Mouse (Mus musculus) right cerebral cortex, postnatal 4 days (tissue): Measurements from ENCODE around the gene Spats2l.

Experiments used
- DNase-seq: peaks from one replicate; pipeline ENCODE4 v3.0.0-alpha.2; 2022

Spats2l gene

DNA sequence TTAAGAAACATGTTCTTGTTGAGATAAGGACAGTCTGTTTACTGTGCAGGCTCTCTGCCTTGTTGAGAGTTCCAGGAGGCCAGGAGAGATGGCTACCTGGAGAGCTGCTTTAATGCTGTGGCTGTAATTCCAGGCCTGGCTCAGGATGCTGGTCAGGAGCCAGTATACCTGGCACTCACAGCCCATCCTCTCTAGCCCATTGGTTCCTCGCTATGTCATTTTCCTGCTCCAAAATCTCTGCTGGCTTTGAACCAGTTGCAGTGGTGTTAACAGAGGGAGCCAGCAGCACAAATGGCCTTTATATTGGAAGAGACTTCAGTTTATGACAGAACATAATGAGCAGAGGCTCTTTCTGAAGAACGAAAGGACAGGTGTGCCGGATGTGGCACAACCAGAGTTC, 127.5 kb downstream of the Spats2l start:
- DNase-seq: no peak

DNA sequence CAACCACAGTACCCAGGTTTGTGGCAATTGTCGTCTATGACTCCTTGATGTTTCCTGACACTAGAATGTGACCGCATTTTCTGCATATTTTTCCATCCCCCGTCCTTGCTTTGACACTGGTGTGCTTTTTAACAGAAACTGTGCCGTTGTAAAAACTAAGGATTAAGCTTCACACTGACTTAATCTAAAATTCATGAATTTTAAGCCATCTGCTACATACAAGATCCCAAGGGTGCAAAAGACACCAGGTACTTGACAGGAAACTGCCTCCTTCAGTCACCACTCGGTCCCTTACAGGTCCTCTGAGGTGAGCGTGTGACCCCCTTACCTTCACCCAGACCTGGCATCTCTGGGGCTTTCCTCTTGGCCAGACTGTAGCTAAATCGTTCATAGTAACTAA, 129.8 kb downstream of the Spats2l start:
- no peak for DNase-seq

DNA sequence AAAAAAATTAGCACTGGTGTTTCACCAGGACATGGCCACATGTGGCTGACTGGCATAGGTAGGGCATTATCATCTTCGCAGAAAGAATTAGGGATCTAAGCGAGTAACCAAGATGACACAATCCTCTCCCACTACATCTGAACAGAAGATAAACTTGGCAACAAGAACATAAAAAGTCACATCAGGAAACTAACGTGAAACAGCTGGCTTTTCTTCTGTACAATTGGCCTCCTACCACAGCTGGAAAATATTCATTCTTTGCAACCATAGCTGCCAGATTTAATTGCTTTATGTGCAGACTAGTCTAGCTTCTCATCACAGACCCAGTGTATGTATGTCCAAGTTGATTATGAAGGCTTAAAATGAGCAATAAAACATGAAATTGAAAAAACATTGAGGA, 131.9 kb downstream of the Spats2l start:
- no peak for DNase-seq

DNA sequence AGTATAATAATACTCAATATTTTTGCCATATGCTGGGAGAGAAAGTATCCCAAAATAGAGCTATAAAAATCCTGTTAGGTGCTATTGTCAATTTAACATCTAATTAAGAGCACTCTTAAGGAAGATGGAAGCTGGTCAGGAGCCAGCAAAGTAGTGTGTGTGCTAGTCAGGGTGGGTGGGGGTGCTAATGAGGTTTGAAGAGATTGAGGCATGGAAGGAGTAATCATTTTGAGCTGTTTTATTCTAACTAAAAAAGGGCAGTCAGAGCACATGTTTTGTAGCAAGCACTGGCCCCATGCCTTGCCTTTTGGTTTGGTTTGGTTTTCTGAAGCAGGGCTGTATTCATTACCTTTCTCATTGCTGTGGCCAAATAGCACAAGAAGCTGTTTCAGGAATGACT, 132.3 kb downstream of the Spats2l start:
- no peak for DNase-seq

DNA sequence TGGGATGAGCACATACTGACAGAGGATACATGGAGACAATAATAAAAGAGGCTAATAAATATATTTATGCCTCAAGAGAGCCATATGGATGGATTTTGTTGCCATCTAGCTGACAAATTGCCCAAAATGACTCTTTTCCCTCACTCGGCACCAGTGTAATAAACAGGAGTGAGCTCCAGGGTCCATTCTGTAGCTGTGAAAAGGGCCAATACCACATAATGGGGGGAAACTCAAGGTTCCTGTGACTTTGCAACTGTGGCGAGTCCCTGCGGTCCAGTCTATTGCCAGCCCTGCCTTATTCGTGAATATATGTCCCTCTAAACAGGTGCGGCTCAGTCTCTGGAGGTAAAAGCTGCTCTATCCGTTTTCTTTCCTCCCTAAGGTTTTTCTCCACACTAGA, 137.6 kb downstream of the Spats2l start:
- DNase-seq: no peak

DNA sequence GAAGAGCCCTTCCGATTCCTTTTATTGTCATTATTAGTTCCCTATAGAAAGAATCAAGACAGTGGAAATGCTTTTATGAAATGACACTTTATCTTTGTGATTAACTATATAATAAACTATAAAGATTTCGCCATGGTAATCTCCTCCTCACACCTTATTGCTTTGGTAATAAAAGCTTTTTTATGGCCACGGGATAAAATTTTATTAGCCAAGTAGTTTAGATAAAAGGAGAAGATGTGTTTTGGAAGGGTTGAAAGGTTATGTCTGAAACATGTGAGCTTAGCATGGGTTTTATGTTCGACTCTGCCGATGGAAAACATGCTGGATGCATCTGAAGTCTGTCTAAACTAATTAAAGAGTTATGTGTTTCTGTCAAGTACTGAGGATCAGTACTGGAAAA, 143.4 kb downstream of the Spats2l start:
- DNase-seq: no peak

DNA sequence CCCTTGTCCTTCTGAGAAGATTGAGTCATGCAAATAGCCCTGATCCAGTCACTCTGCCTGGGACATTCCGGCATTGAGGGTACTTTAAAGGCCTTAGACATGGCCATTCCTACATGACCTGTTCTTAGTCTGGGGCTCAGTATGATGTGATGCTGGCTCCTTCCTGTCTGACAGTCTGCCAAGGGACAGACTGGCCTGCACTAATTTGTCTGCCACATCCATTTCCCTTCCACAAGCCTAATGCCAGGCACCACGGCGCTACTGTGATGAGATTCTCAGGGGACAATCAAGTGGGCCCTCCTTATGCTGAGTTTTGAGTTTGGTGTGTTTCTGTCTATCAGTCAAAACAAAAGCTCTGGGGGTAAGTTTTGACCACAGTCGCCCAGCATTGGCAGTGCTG, 144.6 kb downstream of the Spats2l start:
- no peak for DNase-seq

DNA sequence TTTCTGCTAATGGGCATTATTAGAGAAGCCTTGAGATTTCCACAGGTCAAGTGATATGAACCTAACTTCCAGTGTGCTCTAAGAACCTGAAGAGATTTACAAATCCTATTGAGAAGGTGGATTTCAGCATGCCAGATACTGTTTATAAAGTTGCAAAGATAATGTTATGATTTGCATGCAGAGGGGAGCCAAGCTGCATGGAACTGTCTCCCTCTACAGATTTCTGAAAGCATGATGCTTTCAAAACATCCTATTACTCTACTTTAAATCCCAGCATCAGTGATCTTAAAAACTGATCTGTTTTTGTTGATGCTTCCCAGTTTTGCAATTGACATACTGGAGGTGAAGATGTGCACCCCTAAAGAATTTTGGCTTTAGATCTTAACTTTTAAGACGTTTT, 160.3 kb downstream of the Spats2l start:
- no peak for DNase-seq

DNA sequence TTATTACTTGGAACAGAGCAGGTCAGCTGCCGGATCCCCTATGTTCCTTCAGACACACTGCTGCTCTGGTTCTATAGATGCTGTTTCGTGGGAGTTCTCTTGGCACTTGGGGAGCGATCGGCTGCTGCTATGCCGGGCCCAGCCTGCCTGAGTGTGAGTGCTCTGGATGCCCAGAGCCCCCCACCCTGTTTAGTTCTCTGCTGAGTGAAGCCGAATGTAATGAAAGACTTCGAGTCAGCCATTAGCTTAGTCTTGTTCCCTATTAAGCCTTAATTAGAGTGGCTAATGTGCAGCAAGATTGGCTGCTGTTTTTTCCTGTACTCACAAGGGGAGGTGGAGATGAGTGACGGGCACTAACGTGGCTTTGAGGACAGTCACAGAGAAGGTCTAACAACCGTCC, 166.7 kb downstream of the Spats2l start:
- no peak for DNase-seq

DNA sequence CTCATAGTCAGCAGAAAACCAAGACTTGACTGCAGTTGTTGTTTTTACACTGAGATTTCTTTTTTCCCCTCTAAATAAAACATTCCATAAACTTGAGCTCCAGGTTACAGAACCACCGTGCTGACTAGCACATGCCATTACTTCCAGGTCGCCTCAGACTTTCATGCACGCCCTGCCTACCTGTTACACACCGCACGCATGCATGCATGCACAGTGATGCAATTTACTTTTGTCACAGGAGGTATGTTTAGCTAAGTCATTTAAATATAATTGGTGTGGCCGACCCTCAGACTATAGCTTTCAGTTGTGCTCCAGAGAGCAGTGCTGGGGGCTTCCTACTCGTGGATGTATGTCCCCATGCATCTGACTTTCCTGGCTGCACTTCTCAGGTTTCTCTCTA, 167.1 kb downstream of the Spats2l start:
- DNase-seq: no peak

DNA sequence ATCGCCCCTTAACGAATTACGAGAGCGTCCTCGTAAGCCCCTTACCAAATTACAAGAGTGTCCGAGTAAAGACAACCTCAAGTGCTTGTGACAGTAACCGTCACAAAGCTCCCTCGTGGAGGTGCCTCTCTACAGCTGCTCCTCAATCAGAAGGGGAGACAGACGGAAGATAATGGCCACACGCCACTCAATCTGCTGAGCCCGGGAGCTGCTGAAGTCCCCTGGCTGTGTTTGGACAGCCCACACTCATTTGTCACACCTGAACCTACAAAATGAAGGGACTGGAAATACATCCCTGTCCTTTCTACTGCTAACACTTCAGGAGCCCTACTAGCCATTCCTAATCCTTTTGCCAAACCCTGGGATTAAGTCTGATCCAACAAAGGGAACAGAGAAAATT, 167.8 kb downstream of the Spats2l start:
- DNase-seq: no peak

DNA sequence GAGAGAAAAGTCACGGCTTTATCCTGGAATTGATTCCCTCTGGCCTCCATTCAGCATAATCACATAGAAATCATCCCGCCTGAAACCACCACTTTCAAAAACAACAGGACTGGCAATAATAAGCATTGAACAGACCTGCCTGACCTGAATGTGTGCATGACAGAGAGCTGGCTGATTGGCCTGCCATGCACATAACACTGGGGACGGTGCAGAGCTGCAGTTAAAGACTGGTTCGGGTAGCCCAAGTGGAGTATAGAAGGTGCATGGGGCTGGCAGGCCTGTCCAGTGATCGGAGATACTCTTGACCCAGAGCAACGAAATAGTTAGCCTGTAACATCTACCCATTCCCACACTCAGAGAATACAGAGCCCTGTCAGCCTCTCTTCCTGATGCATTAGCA, 168.3 kb downstream of the Spats2l start:
- no peak for DNase-seq

DNA sequence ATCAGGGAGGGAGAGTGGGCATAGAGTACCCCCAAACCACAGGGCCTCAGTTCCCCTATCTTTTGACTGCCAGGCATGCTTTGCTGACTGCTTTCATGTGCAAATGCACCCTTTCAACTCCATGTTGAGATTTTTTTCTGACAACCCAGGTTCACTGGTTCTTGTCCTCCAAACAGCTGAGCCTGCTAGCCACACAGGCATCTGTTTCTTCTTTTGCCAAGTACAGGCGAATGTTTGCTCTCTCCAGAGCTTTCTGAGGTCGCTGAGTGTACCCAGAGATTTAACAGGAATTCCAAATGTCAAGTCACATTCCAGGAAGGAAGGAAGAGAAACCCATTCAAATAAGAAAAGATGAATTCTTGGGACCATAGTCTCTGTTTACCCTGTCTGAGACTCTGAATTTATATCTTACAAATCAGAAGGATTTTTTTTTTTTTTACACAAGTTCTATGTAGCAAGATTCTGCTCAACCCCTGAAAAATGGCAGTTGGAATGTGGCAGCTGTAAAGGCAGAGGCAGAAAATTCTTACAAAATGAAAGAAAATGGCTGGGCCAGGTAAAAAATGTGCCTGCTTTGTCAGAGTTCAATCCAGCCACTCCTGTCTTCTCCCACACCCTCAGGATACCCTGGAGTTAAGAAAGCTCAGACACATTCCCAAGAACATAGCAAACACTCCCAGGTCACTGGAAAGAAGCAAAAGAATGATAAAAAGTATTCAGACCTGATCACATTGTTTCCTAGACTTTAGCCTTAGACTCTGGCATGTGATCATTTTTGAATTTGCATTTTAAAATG, 173.8 kb downstream of the Spats2l start:
- no peak for DNase-seq

DNA sequence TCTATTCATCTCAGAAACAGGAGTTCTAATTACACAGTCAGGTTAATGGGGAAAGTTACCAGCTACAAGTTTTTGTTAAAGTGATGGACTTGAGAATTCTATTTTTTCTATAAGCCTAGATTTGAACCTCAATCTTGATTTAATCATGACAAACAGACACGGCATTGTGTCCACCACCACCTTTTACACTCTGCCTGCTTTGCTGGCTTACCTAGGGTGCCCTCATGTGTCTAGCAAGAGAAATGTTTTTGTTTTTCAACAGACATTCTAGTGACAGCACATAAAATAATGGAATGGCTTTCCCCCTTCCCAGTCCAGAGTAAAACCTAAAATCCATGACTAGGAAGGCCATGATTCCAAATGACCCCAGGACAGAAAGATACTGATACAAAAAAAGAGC, 175.2 kb downstream of the Spats2l start:
- no peak for DNase-seq

DNA sequence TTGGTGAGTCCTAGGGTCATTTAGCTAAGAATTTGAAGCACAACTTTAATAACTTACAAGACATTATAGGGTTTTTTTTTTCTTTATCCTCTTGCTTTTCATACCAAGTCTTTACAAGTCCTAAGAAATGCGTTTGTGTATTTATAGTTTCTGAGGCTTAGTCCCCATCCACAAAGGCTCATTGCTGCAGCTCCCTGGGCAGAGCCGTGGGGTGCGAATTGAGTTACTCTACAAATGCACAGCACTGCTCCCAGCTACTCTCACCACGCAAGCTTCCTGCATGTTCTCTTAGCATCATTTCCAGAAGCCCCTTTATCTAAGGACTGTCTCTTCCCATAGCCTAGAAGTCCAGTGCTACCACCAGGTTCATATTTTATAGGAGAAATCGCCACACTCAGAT, 175.8 kb downstream of the Spats2l start:
- no peak for DNase-seq

DNA sequence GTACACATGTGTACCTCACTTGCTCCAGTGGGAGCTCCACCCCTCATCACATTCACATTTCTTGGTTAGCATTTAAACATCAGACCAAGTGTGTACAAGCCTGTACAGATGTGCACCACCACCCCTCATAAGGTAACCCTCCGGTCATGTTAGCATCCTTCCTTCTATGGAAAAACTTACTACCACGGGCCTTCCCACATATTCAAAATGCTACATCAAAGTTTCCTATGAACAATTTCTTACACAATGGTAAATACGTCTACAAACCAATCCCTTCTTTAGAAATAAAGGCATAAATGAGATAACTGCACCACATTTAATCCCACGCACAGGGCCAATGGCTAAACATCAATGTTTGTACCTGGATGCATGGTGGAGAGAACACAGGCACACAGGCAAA, 178.5 kb downstream of the Spats2l start:
- DNase-seq: no peak

DNA sequence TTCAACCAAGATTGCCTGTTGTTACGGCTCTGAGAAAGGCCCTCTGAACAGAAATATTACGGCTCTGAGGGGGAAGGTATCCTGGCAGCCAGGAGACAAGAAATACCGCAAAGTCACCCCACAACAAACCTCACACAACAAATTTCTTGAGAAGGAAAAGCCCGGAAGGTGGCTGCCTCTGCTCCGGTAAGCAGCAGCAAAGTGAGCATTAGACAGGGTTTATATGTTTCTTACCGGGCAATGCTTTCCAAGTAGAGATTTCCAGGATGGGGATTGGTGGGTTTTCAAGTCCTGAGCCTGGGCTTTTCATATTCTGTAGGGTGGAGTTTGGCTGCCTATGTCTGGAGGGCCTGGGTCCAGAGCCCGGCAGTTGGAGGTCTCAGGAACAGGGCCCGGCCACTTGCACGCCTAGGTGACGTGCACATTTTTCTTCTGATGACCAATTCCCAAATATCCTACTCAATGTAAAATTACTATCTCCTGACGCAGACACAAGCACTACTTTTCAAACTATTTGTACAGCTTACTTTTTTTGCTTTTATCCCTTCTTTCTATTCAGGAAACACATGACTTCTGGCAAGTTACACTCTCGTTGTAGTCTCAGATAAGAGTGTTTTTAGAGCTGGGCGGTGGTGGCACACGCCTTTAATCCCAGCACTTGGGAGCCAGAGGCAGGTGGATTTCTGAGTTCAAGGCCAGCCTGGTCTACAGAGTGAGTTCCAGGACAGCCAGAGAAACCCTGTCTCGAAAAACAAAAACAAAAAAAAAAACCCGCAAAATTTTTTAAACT, 179.8 kb downstream of the Spats2l start:
- no peak for DNase-seq

DNA sequence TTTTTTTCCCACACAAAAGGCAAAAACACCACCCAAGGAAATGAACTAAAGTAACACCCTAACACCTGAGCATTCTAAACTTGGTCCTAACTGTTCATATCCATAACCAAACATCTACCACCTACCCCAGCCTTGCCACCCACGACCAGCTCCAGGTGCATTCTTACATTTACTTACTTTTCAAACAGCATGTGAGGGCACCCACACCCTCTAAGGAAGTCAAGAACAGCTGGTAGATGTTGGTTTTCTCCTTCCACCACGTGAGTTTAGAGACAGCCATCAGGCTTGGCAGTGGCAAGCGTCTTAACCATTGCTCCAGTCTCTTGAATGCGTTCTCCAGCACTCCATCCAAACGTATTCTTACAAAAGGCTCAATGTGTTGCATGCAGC, 180.4 kb downstream of the Spats2l start:
- DNase-seq: no peak

DNA sequence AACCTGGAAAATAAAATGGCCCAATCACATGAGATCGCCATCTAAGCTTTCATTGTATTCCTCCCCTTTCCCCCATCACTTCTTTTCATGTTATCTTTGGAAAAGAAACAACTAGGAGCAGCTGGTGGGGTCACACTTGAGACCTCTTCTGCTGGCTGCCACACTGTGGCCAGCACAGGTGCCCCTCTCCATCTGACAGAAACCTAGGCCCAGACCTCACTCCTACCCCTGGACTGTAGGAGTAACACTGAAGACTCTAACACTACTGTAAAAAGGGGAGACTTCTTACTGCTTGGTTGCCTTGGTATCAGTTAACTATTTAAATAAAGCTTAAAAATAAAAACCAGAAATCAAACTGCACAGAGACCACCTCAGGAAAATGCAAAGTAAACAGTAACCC, 181.8 kb downstream of the Spats2l start:
- no peak for DNase-seq

DNA sequence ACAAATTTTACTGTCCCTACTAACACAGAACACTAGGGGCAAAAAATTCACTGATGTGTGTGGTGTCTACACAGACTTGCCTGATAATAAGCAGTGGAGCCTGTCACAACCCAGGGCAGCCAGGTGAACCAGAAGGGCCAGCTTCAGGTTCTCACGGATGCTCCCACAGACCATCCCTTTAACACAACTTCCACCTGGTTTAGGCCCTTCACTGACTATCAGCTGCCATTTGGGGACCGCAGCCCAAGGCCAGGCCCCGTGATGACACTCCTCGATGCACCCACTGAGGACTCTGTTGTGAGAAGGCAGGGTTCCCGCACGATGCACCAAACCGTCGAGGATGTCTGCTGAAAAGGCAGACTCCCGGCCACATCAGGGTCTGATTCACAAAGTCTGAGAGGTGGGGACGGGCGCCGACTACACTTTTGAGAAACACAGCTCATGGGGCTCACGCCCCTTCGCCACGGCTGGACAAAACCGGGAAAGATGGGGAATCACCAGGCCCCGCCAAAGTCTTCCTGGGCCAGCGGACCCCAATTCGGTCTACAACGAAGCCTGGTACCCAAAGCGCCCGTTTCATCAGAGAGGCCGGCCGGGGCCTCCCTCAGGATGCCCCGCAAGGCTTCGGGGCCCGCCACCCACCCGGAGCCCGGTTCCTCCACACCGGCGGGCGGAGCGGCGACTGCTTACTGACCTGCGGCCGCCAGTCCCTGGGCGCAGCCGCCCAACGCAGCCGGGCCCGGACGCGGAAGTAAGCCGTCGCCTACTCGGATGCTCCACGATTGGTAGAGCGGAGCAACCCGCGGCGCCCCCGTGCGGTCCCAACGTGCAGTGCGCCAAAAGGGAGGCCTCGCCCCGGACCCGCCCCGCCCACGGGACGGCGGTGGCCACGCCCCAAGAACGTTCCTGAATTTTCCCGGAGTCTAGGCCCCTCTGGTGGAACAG, 195.6 kb downstream of the Spats2l start:
- DNase-seq: peak; percentile 98

DNA sequence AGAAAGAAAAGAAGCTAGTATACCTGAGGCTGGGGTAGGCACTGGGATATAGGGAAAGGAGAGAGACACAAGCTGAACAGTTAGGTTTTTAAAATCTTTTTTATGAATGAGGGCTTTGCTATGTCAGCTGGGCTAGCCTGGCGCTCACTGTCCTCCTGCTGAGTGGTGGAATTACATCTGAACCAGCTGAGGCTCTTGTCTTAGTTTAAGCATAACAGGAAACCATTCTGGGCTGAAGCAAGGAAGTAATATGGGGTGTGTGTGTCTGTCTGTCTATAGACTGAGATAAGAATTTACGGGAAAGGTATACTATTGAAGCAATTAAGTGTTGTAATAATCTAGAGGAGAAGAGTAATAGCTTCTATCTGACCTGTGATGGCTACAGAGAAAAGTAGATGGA, 197.6 kb downstream of the Spats2l start:
- no peak for DNase-seq

DNA sequence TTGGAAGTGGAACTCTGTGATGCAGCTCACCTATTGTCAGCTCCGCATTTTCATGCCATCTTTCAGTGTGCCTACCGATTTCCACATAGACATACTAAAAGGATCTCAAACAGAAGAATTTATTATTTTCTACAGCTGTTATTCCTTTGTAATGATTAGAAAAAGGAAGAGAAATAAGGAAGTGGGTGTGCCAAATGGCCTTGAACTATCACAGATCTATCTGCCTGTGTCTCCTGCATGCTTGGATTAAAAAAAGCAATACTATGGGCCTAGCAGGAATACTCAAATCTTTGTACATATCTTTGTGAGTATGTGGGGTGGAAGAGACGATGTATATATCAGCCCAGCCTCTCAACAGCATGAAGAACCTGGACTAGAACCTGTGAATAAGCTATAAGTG, 202.9 kb downstream of the Spats2l start:
- DNase-seq: no peak

DNA sequence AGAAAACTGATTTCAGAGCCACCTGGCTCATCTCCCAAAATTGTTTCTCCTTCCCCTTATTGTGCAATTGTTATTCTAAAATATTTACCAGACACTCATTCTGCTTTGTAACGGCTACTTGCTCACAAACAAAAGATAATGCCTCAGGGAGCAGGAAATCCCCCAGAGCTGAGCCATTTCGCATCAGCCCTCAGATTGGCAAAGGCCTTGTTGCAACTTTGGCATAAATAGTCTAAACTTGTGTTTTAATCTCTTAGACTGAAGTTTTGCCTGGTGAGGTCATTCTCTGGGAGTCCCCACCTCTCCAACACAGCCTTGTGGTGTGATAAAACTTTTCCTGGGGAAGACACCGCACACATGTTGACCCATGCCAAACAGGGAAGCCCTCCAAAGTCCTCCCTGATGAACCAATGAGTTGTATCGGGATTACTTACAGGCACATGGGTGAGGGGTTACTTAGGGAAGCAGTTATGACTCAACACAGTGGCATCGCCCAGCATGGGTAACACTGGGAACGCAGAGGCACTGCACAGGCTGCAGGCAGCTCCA, 215.2 kb downstream of the Spats2l start:
- no peak for DNase-seq
